Mouse (Mus musculus) megakaryocyte, embryonic 14.5 days (primary cell): Measurements from ENCODE around the gene Pepd. TPM values are rescaled to one million over a fixed set of nuclear protein-coding genes. Genes with fewer than 3 reads are reported as not detected.
A peak's percentile ranks its signal among the peaks of the same experiment; 100 is the strongest.

Experiments
- H3K27me3 ChIP-seq: replicated peaks from 2 replicates; pipeline ENCODE3; 2012; ENCODE audit warnings: inconsistent platforms
- H3K36me3 ChIP-seq: replicated peaks from 2 replicates; pipeline ENCODE3; 2012; ENCODE audit warnings: low read length, inconsistent platforms, mixed read lengths
- H3K4me1 ChIP-seq: 2 replicates; pipeline ENCODE4 v1.6.1; 2012; ENCODE audit warnings: inconsistent platforms
- H3K4me3 ChIP-seq: replicated peaks from 2 replicates; pipeline ENCODE3; 2012; ENCODE audit warnings: moderate library complexity, mild to moderate bottlenecking, inconsistent platforms
- H3K9me3 ChIP-seq: 2 replicates; pipeline ENCODE4 v1.6.1; 2012; ENCODE audit warnings: inconsistent platforms
- FLI1 ChIP-seq: IDR thresholded peaks from 2 replicates; pipeline ENCODE4 v1.6.1; 2012; ENCODE audit warnings: low read length, inconsistent platforms, mixed read lengths
- GATA1 ChIP-seq: IDR thresholded peaks from 3 replicates; pipeline ENCODE4 v1.6.1; 2012; ENCODE audit warnings: mixed read lengths, low read length, inconsistent platforms, borderline replicate concordance
- polyA plus RNA-seq: library from polyadenylated mRNA; stranded (reverse); fragments of >175 nt; gene quantifications from 2 replicates; pipeline ENCODE4 v1.2.3, GENCODE M21; 2012; ENCODE audit warnings: low replicate concordance; ENCODE audit not compliant: insufficient read depth

Pepd gene
- polyA plus RNA-seq = 4.0 and 8.1 TPM in 2 replicates

GRCm38 (mm10) chr7:34911919-34912897, at the start of gene Pepd:
TSS of gene Pepd (plus strand) at chr7:34912379.
- Histone ChIP-seq H3K4me3 (peak within 1 kb of the TSS; percentile 99), H3K4me1 (peaks cover 17% of the 10 kb centered on the region), H3K36me3 (no peaks in the 10 kb centered on the region), H3K27me3 (peaks cover 21% of the 10 kb centered on the region), H3K9me3 (peaks cover 24% of the 10 kb centered on the region)
- TF ChIP-seq GATA1 (no peak), FLI1 (no peak)

- TF ChIP-seq GATA1 = no peak
- TF ChIP-seq FLI1 = no peak
- Histone ChIP-seq H3K4me3 (no peak overlapping the region), H3K9me3 (no peaks in the 10 kb centered on the region), H3K36me3 (no peaks in the 10 kb centered on the region), H3K4me1 (no peaks in the 10 kb centered on the region), H3K27me3 (peaks cover 3% of the 10 kb centered on the region)
Observed at GRCm38 (mm10) chr7:34867289-34867688, 44.9 kb upstream of the Pepd start.

GRCm38 (mm10) chr7:34869693-34870092, 42.5 kb upstream of the Pepd start:
- Histone ChIP-seq H3K4me3 (no peak overlapping the region), H3K36me3 (no peaks in the 10 kb centered on the region), H3K27me3 (peaks cover 3% of the 10 kb centered on the region), H3K4me1 (no peaks in the 10 kb centered on the region), H3K9me3 (0 out of 2 replicates have a peak, but pooled peaks cover under 1% of the 10 kb centered on the region)
- TF ChIP-seq FLI1 = no peak
- no peak for TF ChIP-seq GATA1

- no peak for TF ChIP-seq GATA1
- TF ChIP-seq FLI1 = no peak
- no peaks in the 10 kb centered on the region for H3K4me1 ChIP-seq
- H3K4me3 ChIP-seq = no peak overlapping the region
- H3K36me3 ChIP-seq = no peaks in the 10 kb centered on the region
- no peaks in the 10 kb centered on the region for H3K27me3 ChIP-seq
- peaks cover 20% of the 10 kb centered on the region; the same call in 1 of the 2 replicates for H3K9me3 ChIP-seq
Observed at GRCm38 (mm10) chr7:34876787-34877186, 35.4 kb upstream of the Pepd start.

- H3K36me3 ChIP-seq = no peaks in the 10 kb centered on the region
- TF ChIP-seq GATA1 (no peak), FLI1 (no peak)
- no peaks in the 10 kb centered on the region for H3K4me1 ChIP-seq
- no peaks in the 10 kb centered on the region for H3K27me3 ChIP-seq
- no peak overlapping the region for H3K4me3 ChIP-seq
- peaks cover 28% of the 10 kb centered on the region for H3K9me3 ChIP-seq
Observed at GRCm38 (mm10) chr7:34877820-34878219, 34.4 kb upstream of the Pepd start.

GRCm38 (mm10) chr7:34888441-34888840, 23.7 kb upstream of the Pepd start:
- no peaks in the 10 kb centered on the region for H3K4me1 ChIP-seq
- H3K36me3 ChIP-seq = no peaks in the 10 kb centered on the region
- TF ChIP-seq FLI1 = no peak
- TF ChIP-seq GATA1 = no peak
- H3K9me3 ChIP-seq = peaks cover 45% of the 10 kb centered on the region
- H3K4me3 ChIP-seq = no peak overlapping the region
- H3K27me3 ChIP-seq = peaks cover 3% of the 10 kb centered on the region

- H3K36me3 ChIP-seq = no peaks in the 10 kb centered on the region
- TF ChIP-seq FLI1 (no peak), GATA1 (no peak)
- peaks cover 3% of the 10 kb centered on the region for H3K27me3 ChIP-seq
- H3K9me3 ChIP-seq = peaks cover 44% of the 10 kb centered on the region
- H3K4me1 ChIP-seq = no peaks in the 10 kb centered on the region
- H3K4me3 ChIP-seq = no peak overlapping the region
Observed at GRCm38 (mm10) chr7:34888891-34889290, 23.3 kb upstream of the Pepd start.

GRCm38 (mm10) chr7:34892845-34893244, 19.3 kb upstream of the Pepd start:
- no peaks in the 10 kb centered on the region for H3K4me1 ChIP-seq
- no peaks in the 10 kb centered on the region for H3K36me3 ChIP-seq
- H3K9me3 ChIP-seq = peaks cover 16% of the 10 kb centered on the region; the same call in 1 of the 2 replicates
- no peak overlapping the region for H3K4me3 ChIP-seq
- peaks cover 7% of the 10 kb centered on the region for H3K27me3 ChIP-seq
- TF ChIP-seq GATA1 (no peak), FLI1 (no peak)

- TF ChIP-seq FLI1 = no peak
- no peak for TF ChIP-seq GATA1
- Histone ChIP-seq H3K36me3 (no peaks in the 10 kb centered on the region), H3K27me3 (peaks cover 9% of the 10 kb centered on the region), H3K4me1 (no peaks in the 10 kb centered on the region), H3K4me3 (no peak overlapping the region), H3K9me3 (peaks cover 12% of the 10 kb centered on the region; the same call in 1 of the 2 replicates)
Observed at GRCm38 (mm10) chr7:34896461-34896860, 15.7 kb upstream of the Pepd start.

GRCm38 (mm10) chr7:34897058-34897457, 15.1 kb upstream of the Pepd start:
- Histone ChIP-seq H3K36me3 (no peaks in the 10 kb centered on the region), H3K9me3 (peaks cover 12% of the 10 kb centered on the region; the same call in 1 of the 2 replicates), H3K4me3 (no peak overlapping the region), H3K27me3 (peaks cover 10% of the 10 kb centered on the region), H3K4me1 (no peaks in the 10 kb centered on the region)
- TF ChIP-seq GATA1 = no peak
- TF ChIP-seq FLI1 = no peak
